Mouse (Mus musculus) Patski (cell line): ENCODE data around the gene Zfp850. TPM values are rescaled to one million over a fixed set of nuclear protein-coding genes. Genes with fewer than 3 reads are reported as not detected.

ENCODE experiments used
- ATAC-seq: fragments of 100-300 bp; one replicate; pipeline ENCODE4 v1.8.0; 2021
- CTCF ChIA-PET: fragments of 350-600 bp; sonication (Branson Sonifier 250); formaldehyde crosslinking; loops from one replicate; lab custom pipeline; 2022; ENCODE audit warnings: inconsistent platforms; lab: Charles Lee
- POLR2A ChIA-PET: fragments of 350-600 bp; sonication (Branson Sonifier 250); formaldehyde crosslinking; loops from one replicate; lab custom pipeline; 2022; ENCODE audit warnings: antibody characterized with exemption, inconsistent platforms; lab: Charles Lee
- DNase-seq: peaks from one replicate; pipeline ENCODE4 v3.0.0-alpha.2; 2011; ENCODE audit warnings: low read depth, low spot score
- H3K27me3 ChIP-seq: fragments of 371-371 bp; one replicate; pipeline ENCODE4 v1.5.1; 2021
- CTCF ChIP-seq: fragments of 100-300 bp; IDR thresholded peaks from one replicate; pipeline ENCODE4 v1.5.1; 2021
- in situ Hi-C: fragments of 300-500 bp; cut with MboI; formaldehyde crosslinking; loops from 3 replicates; pipeline ENCODE4 v1.11.1; 2018; ENCODE audit warnings: low pct_unique_long_range_greater_than_20kb, mixed read lengths
- polyA plus RNA-seq: library from polyadenylated mRNA; unstranded; gene quantifications from one replicate; pipeline ENCODE4 v1.2.3, GENCODE M21; 2021

Gene Zfp850
- polyA plus RNA-seq, result 3.0 TPM

- no peak for TF ChIP-seq CTCF
- in situ Hi-C loops, result no loop called here
- POLR2A ChIA-PET, result interaction anchor here (0.5 kb wide), 1 partner anchor 15 kb away, joined by 3 read pairs; no protein-coding TSS in a partner anchor
- peak; percentile 82 for ATAC-seq
- peaks cover 3% of the 10 kb centered on the region for H3K27me3 ChIP-seq
- CTCF ChIA-PET, result interaction anchor here (0.9 to 1.1 kb wide), 2 partner anchors 9 to 37 kb away, joined by 3 read pairs; no protein-coding TSS in a partner anchor
- DNase-seq, result no peak
Observed at GRCm38 (mm10) chr7:28013549-28014444, at the start of gene Zfp850. TSS of gene Zfp850 (minus strand) at chr7:28014115.

- ATAC-seq, result no peak
- H3K27me3 ChIP-seq, result peaks cover 50% of the 10 kb centered on the region
Observed at GRCm38 (mm10) chr7:28059972-28060371, 46.1 kb upstream of the Zfp850 start.

GRCm38 (mm10) chr7:28053046-28053930 is 39.4 kb upstream of the Zfp850 start:
- H3K27me3 ChIP-seq, result peaks cover 27% of the 10 kb centered on the region
- ChIA-PET CTCF (no interaction called here), POLR2A (no interaction called here)
- DNase-seq (no peak), ATAC-seq (no peak)
- no peak for TF ChIP-seq CTCF
- in situ Hi-C loops, result no loop called here

More at GRCm38 (mm10) chr7:28059972-28060371, 46.1 kb upstream of the Zfp850 start:
- DNase-seq, result no peak
- in situ Hi-C loops, result no loop called here
- ChIA-PET POLR2A (no interaction called here), CTCF (no interaction called here)
- TF ChIP-seq CTCF, result no peak

- DNase-seq (no peak), ATAC-seq (no peak)
- in situ Hi-C loops, result no loop called here
- CTCF ChIA-PET, result interaction anchor here (0.7 to 1.6 kb wide), 3 partner anchors 37 to 51 kb away, joined by 3 to 5 read pairs (median 4); partner anchors contain the start of gene Zfp850
- POLR2A ChIA-PET, result no interaction called here
- H3K27me3 ChIP-seq, result peaks cover 17% of the 10 kb centered on the region
- no peak for TF ChIP-seq CTCF
Observed at GRCm38 (mm10) chr7:28050584-28050983, 36.7 kb upstream of the Zfp850 start.

- TF ChIP-seq CTCF, result peak; percentile 97
- in situ Hi-C loops, result no loop called here
- ChIA-PET CTCF (interaction anchor here (0.7 to 1.6 kb wide), 4 partner anchors 36 to 119 kb away, joined by 3 to 5 read pairs (median 3); partner anchors contain the start of gene Zfp850), POLR2A (no interaction called here)
- H3K27me3 ChIP-seq, result peaks cover 10% of the 10 kb centered on the region
- peak; percentile 87 for DNase-seq
- peak; percentile 90 for ATAC-seq
Observed at GRCm38 (mm10) chr7:28049476-28050409, 35.8 kb upstream of the Zfp850 start, which contains the start of gene Psmc4. TSS of gene Psmc4 (minus strand) at chr7:28050101.

GRCm38 (mm10) chr7:28044524-28044923 is 30.6 kb upstream of the Zfp850 start:
- ChIA-PET CTCF (no interaction called here), POLR2A (interaction anchor here (0.8 kb wide), 1 partner anchor 14 kb away, joined by 5 read pairs; no protein-coding TSS in a partner anchor)
- TF ChIP-seq CTCF, result no peak
- ATAC-seq, result peak; percentile 75
- peak; percentile 72 for DNase-seq
- H3K27me3 ChIP-seq, result no peaks in the 10 kb centered on the region
- in situ Hi-C loops, result no loop called here

- DNase-seq (no peak), ATAC-seq (no peak)
- in situ Hi-C loops, result no loop called here
- TF ChIP-seq CTCF, result no peak
- POLR2A ChIA-PET, result no interaction called here
- CTCF ChIA-PET, result no interaction called here
- peaks cover 3% of the 10 kb centered on the region for H3K27me3 ChIP-seq
Observed at GRCm38 (mm10) chr7:28014445-28014810, 513 bp upstream of the Zfp850 start.

GRCm38 (mm10) chr7:28010271-28010670 is 3.6 kb downstream of the Zfp850 start:
- in situ Hi-C loops, result no loop called here
- ATAC-seq (no peak), DNase-seq (no peak)
- H3K27me3 ChIP-seq, result no peaks in the 10 kb centered on the region
- no peak for TF ChIP-seq CTCF
- CTCF ChIA-PET, result no interaction called here
- POLR2A ChIA-PET, result no interaction called here

- no peak for ATAC-seq
- in situ Hi-C loops, result no loop called here
- DNase-seq, result no peak
Observed at GRCm38 (mm10) chr7:27982197-27982596, 31.7 kb downstream of the Zfp850 start.

More at GRCm38 (mm10) chr7:27982197-27982596, 31.7 kb downstream of the Zfp850 start:
- CTCF ChIA-PET, result no interaction called here
- TF ChIP-seq CTCF, result no peak
- no peaks in the 10 kb centered on the region for H3K27me3 ChIP-seq
- POLR2A ChIA-PET, result no interaction called here
